Mouse (Mus musculus): ENCODE data around the gene Meioc.

The Meioc gene

DNA sequence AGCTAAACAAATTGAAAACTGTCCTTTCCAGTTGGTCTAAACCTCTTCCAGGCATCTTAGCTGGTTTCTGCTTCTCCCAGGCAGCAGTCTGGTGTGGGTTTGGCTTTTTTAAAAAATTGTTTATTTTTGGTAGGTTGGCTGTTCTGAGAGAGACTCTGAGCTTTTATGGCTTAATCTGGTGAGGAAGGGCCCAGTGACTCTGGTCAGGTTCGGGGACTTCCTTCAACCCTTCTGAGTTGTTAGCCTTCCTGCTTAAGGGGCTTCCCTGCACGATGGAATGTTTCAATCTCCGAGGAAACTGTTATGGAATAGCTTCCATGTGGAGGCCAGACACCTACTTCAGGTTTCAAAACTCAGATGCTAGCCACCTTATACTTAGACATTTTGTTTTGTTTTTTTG is at the start of gene Meioc:
Meioc (plus strand) TSS at position 301 of the 400 bp plus-strand sequence.
- DNase-seq (ENCODE audit: low spot score) = no peak

DNA sequence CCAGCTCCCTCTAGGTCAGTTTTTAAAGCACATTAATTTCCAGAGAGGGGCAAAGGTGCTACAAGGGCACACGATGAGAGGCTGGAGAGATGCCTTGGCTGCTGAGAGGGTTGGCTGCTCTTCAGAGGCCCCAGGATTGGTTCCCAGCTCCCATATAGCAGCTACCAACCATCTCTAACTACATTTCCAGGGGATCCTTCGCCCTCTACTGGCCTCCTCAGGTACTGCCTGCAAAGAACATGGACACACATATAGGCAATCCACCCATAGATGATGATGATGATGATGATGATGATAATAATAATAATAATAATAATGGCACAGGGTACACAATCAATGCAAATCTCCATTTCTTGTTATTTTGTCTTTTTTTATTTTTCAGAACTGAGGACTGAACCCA is 44.1 kb upstream of the Meioc start:
- DNase-seq (ENCODE audit: low spot score) = no peak

DNA sequence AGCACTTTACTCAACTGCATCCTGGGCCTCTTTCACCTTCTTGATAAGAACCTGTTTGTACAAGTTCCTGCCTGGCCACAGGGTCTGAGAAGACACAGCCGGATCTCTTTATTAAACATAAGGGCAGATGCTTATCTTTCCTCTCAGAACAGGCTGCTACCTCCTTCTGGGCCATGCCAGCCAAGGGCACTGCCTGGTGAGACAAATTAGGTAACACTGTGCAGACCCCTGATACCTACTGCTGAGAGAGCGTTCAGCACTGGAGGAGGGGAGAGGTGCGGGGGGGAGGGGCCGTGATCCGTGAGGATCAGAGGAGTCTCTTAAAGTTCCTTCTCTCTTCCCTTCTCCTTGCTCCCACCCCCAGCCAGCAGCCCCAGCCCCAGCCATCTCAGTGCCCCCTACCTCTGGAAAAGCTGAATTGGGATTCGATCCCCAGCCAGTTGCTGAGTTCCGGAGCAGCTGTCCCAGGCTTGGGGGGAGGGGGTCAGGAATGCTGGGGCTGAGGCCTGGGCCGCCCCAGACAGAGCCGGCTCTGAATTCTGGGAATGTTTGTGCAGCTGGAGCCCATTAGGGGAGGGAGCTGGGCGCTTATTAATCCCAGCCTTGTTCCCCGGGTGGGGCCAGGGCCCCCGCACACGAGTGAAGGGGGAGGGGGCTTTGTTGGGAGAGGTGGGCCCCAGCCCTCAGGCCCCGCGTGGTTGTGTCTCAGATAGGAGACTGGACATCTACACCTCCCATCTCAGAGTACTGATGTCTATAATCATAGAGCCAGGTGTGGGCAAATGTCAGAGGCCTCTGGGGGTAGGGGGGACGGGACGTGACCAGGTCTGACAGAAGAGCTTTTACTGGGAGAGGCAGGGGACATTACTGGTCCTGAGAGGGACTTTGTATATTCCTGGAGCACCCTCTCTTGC is 39.4 kb upstream of the Meioc start:
- no peak for DNase-seq (ENCODE audit: low spot score)

DNA sequence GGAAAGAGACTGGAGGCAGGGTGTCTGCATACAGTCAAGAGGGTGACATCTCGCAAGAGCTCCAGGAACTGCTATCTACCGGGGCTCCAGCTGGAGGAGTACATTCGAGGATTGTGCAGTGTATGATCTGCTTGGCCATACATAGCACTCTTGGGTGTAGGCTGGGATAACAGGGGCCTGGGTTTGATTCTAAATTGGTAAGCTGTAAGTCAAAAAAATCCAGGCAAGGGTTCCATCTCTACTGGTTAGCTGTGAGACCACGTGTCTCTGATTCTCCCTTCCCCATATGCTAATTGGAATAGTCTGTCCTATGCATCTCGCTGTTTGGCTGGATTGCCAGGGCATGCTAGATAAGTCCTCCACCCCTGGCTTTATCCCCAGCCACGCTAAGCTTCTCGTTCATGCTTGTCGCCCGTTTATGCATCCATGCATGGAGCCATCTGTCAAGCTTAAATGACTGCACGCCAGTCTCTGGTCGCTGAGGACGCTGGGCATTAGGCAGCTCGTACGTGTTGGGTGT is 38.6 kb upstream of the Meioc start:
- DNase-seq (ENCODE audit: low spot score) = no peak

DNA sequence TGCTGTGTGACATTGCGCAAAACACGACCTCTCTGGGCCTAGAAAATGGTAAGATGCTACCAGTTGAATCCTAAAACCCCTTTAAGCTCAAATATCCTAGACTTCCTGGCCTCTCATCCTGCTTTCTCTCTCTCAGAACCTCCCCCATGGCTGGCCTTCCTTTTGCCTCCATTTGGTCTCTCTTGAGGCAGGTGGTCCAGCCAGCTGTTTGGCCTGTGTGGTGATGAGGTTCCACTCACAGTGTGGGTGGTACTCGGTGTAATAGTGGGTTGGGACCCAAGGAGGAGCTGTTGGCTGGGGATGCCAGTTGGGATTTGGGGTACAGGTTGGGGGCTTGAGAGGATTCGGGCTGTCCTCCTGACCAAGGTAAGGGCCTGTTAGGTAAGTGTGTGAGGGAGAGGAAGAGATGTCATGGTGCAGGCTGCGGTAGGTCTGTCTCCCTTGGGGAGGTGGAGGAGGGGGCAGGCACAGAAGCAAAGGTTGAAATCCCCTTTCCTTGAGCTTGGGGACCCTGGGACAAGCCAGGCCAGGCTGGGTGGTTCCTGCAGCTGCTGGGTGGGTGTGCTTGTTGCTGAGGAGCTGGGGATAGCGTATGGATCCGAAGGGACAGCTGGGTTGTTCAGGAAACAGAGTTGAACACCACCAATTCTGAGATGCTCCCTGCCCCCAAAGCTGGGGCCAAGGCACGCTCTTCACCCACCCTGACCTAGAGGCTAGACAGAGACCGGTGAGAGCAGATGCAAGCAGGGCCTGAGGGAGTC is 36.2 kb upstream of the Meioc start:
- no peak for DNase-seq (ENCODE audit: low spot score)

DNA sequence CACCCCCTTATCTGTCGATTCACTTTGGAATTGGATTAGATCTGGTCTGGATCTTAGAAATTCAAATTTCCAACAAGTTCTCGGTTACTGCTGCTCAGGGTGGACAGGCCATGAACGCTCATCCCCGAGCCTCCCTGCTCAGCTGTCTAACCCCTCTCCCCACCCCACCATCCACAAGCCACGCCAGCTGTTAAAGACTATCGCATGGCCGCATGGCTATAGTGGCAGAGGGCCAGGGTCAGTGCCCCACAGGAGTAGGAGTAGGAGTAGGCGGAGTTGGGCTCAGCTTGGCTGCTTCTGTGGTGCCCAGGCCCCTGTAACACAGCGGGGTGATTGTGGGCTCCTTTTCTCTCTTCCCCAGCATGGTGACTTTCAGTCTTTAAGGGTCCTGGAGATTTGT is 35.0 kb upstream of the Meioc start:
- no peak for DNase-seq (ENCODE audit: low spot score)

DNA sequence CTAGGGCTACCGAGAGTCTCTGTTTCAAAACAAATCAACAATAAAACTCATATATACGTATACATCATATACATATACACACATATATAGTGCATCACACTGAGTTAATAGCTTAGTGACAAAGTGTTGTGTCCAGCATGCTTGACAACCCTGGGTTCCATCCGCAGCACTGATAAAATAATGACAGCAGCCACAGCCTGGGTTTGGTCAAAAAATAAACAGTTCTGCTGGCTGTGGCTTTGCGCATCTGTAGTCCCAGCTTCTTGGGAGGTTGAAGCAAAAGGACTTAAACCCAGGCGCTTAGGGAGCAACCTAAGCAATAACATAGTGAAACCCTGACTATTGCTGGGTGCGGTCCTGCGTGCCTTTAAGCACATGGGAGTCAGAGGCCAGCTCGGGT is 34.1 kb upstream of the Meioc start:
- no peak for DNase-seq (ENCODE audit: low spot score)

DNA sequence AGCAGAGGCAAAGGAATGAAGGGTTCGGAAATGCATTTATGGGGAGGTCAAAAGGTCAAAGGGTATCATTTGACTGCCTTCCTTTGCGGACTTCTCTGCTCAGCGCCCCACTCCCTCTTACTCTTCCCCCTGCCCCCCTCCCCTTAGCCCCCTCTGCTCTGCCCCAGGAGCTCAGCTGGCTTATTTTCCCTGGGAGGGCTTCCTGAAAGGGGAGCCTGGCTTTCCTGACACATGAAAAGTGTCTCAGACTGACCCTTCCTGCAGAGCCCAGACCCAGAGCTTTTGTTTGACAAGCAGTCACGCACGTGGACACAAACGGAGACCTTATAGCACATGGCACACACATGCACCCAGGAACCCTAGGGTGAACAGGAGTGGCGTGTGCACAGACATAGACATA is 32.8 kb upstream of the Meioc start:
- DNase-seq (ENCODE audit: low spot score) = no peak

DNA sequence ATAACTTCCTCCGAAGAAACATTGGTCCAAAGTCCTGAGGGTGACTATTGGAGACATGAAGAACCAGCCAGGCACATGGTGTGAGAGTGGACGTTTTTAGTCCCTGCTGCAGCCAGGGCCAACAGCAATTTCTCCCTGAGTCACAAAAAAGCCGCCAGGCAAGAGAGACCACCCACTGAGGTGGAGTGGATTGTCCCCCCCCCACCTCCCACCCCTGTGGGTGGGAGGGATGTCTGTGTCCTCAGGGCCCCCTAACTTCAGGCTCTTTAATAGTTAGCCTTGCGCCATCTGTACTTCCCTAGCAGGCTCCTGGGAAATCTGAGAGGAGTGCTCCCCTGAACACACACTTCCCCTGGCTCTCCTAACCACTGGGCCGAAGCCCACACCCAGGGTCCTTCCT is 32.3 kb upstream of the Meioc start:
- no peak for DNase-seq (ENCODE audit: low spot score)

DNA sequence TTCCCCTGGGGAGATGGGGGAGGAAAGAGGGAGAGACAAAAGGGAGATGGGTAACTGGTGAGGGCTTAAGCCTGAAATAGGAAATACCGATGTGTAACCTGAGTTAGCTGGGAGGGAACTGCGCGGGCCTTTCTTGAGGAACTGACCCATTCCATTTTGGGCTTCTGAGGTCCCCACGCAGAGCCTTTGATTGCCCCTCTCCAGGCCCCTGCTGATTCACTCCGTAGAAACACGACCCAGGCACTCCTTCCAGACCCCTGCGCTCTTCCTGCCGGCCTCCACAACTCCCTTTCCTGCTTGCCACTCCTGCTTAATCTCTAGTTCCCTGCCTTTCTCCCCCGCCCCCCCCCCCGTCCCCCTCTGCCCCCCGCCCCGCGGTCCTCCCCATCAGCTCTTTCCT is 30.8 kb upstream of the Meioc start:
- DNase-seq (ENCODE audit: low spot score) = no peak

DNA sequence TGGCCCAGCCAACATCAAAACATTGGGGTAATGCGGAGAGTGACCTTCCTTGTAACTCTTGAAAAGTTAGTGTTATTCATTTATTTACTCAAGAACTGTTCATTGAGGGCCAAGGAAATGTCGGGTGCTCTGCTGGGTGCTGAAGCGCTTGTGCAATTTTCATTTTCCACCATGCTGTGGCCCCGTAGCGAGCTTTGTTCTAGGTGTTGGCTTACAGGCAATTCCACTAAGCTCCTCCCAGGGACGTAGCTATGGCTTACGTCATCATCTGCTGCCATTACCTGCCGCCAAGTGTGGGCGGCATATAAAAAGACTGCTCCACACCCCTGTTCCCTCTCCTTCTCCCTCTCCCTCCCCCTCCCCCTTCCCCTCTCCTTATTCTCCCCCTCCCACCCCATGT is 30.1 kb upstream of the Meioc start:
- no peak for DNase-seq (ENCODE audit: low spot score)

DNA sequence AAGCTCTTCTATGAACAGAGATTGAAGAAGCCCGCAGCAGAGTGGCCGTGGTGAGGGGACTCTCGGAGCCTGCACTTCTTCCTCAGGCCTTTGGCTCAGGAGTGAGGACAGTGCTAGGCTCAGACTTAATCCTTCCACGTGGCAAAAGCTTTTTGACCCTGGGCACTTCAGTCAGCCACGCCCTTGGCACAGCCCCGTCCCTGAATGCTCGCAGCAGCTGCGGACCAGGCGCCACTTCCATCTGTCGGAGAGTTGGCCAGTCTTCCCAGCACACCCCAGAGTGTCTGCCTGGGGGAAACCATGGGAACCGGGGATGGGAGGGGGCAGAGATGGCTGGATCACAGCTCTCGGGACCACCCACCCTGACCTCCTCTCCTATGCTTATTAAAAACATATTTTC is 26.6 kb upstream of the Meioc start:
- DNase-seq (ENCODE audit: low spot score) = no peak

DNA sequence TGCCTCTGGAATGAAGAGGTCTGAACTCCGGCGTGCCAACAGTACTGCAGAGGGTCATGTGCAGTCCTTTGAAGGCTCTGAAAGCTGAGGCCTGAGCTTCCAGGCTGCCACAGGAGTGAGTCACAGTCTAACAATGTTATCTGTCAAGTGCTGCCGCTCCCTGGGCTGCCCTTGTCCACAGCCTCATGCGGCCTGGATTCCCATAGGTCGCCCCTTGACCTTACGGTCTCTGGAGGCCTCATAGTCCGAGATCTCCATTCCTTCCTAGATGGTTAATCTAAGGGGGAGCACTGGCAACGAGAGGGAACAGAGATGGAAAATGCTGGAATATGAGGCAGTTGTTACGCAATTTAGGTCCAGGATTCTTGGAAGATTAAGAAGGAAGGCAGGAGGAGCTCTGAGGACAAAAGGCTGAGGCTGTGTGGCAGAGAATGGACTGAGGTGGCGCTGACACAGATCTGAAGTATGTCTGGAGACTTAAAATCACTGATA is 19.6 kb upstream of the Meioc start:
- DNase-seq (ENCODE audit: low spot score) = no peak

DNA sequence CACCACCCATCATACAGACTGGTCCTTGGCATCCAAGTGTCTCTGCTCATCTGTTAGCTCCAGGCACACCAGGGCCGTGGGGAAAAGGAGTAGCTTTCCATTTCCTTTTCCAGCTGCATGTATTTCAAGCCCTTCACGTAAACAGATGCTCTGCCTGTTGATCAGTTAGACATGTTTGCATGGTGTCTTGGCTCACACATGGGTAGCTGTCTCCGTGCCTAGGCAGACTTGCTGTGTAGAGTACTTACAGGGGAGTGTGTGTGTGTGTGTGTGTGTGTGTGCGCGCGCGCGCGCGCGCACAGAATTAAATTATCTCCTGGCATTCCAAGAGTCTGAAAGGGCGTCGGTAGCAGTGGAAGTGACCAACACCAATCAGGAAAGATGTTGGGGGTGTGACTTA is 17.3 kb upstream of the Meioc start:
- DNase-seq (ENCODE audit: low spot score) = no peak

DNA sequence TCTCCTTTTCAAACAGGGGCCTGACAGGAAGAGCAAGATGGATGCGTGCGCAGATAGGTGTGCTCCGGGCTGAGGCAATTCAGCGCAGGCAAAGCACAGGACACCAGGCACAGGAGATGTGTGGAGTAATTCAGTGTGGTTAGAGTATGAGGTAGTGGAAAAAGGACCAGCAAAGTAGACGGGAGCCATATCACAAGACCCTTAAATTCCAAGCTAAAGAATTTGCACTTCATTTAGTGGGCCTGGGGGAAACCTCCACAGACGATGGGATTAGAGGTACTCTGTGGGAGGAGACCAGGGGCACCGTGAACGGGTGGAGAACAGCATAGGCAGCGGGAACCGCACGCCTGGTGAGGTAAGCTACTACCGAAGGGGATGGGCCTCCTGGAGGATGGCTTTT is 15.6 kb upstream of the Meioc start:
- DNase-seq (ENCODE audit: low spot score) = no peak

DNA sequence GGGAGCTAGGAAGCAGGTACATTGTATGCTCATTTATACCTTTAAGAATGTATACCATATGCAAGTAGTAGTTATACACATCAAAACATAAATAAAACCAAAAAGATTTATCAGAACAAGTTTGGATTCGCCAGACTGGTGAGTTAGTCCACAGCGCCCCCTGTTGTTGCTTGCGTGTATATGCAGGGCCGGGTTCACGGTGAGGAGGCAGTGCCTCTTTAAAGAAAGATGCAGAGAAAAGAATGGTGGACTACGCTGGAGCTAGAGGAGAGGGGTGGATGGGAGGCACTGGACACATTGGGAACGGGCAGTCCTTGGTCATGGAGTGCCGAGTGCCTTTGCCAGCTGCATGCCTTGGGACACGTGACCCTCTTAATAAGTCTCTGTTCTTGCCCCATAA is 12.1 kb upstream of the Meioc start:
- no peak for DNase-seq (ENCODE audit: low spot score)

DNA sequence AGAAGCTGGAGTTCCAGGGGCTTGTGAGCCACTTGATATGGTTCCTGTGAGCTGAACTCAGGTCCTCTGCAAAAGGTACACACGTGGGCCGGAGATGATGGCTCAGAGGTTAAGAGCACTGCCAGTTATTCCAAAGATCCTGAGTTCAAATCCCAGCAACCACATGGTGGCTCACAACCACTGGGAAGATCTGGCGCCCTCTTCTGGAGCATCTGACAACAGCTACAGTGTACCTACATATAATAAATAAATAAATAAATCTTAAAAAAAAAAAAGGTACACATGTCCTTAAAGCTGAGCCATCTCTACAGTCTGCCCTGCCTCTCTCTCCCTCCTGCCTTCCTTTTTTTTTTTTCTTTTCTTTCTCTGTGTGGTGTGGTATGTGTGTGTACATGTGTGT is 10.7 kb upstream of the Meioc start:
- no peak for DNase-seq (ENCODE audit: low spot score)

DNA sequence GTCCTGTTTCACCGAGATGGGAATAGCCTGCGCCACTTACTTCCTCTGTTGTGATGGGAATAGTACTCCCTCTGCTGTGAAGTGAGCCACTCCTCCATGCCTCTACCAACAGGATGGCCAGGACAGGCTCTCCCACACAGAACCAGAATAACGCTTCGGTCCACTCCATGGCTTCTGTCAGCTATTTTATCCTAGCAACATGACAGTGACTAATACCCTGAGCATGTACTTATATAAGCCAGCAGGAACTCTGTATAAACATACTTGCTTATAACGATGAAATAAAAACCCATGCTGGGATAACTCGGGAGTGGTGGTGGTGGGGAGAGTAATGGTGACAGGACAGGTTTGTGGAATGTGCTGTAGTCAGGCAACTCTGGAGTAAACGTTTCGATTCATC is 7.6 kb upstream of the Meioc start:
- DNase-seq (ENCODE audit: low spot score) = no peak

DNA sequence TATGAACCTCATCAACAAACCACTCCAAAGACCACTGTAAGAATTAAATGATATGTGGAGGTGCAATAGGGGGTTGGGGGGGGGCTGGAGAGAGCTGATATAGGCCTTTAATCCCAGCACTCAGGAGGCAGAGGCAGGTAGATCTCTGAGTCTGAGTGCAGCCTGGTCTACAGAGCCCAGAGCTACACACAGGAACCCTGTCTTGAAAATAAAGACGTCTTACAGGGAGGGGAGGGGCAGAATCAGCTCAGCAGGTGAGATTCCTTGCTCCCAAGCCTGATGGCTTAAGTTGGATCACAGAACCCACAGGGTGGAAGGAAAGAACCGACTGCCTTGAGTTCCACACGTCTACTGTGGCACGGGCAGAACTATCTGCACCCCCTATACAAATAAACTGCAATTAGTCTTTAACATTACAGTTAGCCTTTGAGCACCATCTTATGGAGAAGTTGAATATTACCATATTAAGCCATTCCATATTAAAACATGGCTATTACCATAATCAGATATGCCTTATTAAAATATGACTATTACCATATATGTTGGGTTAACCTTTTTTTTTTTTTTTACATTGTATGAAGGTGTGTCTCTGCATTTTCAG is 7.1 kb upstream of the Meioc start:
- DNase-seq (ENCODE audit: low spot score) = no peak

DNA sequence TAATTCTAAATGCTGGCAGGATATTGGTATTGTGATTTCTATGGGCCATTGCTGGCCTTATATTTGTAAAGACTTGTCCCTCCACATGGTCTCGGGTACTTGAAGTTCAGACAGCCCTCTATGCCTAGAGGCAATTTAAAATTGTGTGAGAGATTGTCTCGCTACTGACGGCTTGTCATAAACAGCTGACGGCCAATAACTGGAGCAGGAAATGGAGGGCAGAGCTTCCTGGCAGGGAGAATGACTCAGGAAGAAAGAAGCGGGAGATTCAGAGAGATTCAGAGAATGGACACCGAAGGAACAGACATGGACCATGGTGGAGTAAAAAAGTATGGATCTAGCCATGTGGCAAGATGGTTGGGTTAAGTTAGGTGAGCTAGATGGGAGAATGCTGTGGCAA is 6.6 kb upstream of the Meioc start:
- no peak for DNase-seq (ENCODE audit: low spot score)

DNA sequence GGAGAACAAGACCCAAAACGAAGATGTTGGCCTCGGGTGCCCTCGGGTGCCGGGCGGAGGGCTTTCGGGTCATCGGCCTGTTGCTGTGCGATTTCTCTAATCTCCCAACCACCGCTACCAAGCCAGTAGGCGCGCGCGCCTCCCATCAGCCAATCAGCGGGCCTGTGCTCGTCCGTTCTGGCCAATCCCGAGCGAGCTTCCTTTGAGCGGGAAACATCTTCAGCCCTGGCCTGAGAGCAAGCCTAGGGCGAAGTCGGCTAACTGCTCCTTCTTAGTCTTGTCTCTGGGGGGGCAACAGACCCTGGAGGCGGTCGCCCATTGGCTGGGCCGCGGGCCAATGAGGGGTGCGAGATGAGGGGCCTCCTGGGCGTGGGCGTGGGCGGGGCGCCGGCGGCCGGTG is 1.6 kb downstream of the Meioc start:
- no peak for DNase-seq (ENCODE audit: low spot score)

DNA sequence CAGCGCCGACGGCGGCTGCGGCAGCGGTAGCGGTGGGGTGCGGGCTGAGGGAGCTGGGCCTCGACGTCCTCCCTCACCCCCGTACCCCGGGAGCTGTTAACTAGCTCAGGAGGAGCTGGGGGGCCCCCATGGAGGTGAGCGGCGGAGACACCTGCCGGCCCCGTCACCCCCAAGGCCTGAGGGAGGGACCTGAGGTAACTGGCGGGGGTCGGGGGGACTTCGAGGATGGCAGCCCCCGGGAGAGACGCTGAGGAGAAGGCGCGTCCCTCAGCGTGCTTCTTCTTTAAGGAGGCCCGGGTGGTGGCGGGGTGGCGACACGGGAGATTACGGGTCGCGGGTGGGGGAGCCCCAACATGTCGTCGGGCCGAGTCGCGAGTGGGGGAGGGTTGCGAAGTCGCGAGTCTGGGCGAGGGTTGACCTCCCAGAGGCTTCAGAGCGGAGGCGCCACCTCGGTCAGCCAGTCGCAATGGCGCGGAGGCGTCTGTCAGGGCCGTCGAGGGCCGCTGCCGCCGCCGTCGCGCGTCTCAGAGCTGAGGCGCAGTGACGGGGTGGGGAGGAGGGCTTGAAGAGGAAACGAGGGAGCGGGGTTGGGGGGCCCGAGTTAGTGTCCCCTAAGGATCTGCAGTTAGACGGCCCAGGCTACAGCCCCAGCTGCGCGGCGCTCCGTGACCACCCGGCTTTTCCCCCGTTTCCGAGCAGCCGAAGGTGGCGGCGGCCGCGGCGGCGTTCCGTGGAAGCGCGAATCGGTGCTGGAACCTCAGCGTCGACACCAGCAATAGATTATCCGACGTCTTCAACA is 2.3 kb downstream of the Meioc start:
- no peak for DNase-seq (ENCODE audit: low spot score)
